Mouse (Mus musculus) CH12.LX (cell line): ENCODE data around the gene Pla2g12b. TPM values are rescaled to one million over a fixed set of nuclear protein-coding genes. Genes with fewer than 3 reads are reported as not detected.

Experiments used
- DNase-seq: peaks from one replicate; pipeline ENCODE4 v3.0.0-alpha.2; 2013; ENCODE audit errors: extremely low read depth
- H3K27ac ChIP-seq: 2 replicates; pipeline ENCODE4 v1.5.1; 2012; ENCODE audit warnings: low read depth, mild to moderate bottlenecking, control low read depth, moderate library complexity; ENCODE audit not compliant: insufficient read depth
- H3K27me3 ChIP-seq: replicated peaks from 2 replicates; pipeline ENCODE3; 2012; ENCODE audit warnings: inconsistent platforms
- H3K36me3 ChIP-seq, 2 experiments: replicated peaks in 1 of 2; 2 replicates each; pipeline versions ENCODE3 to v1.6.1; 2012; ENCODE audit warnings: inconsistent platforms in 1 of 2, low read length in 1 of 2, mild to moderate bottlenecking in 1 of 2, mixed read lengths in 1 of 2, moderate library complexity in 1 of 2; ENCODE audit not compliant: control insufficient read depth in 1 of 2, insufficient read depth in 1 of 2
- H3K4me1 ChIP-seq, 2 experiments: 2 replicates each; pipeline ENCODE4 v1.6.1; 2012; ENCODE audit warnings: inconsistent platforms in 1 of 2, moderate library complexity in 1 of 2; ENCODE audit not compliant: insufficient read depth in 2 of 2, control insufficient read depth in 1 of 2
- H3K4me2 ChIP-seq: 2 replicates; pipeline ENCODE4 v1.6.1; 2012; ENCODE audit warnings: low read depth, mild to moderate bottlenecking, control low read depth; ENCODE audit not compliant: poor library complexity, insufficient read depth, severe bottlenecking
- H3K4me3 ChIP-seq, 3 experiments: fragments of 150-350 bp in 1 of 3; sonication (generic) in 1 of 3; replicated peaks in 1 of 3; 2 replicates each; pipeline versions ENCODE3 to v1.5.1; 2011 to 2012; ENCODE audit warnings: low read depth in 2 of 3, low read length in 2 of 3, mild to moderate bottlenecking in 2 of 3, moderate library complexity in 2 of 3, control low read depth in 1 of 3, improper control_type of control experiment in 1 of 3, inconsistent platforms in 1 of 3, mixed read lengths in 1 of 3; ENCODE audit not compliant: poor library complexity in 1 of 3
- H3K79me2 ChIP-seq: replicated peaks from 2 replicates; pipeline ENCODE4 v1.6.1; 2012; ENCODE audit warnings: mild to moderate bottlenecking, moderate library complexity; ENCODE audit not compliant: control insufficient read depth, poor library complexity, insufficient read depth, severe bottlenecking; ENCODE audit errors: extremely low read depth
- H3K9ac ChIP-seq: 2 replicates; pipeline ENCODE4 v1.6.1; 2012; ENCODE audit warnings: low read depth, mild to moderate bottlenecking, control low read depth, moderate library complexity; ENCODE audit not compliant: insufficient read depth
- H3K9me3 ChIP-seq: replicated peaks from 2 replicates; pipeline ENCODE3; 2012; ENCODE audit warnings: low read length, inconsistent platforms, mixed read lengths
- BHLHE40 ChIP-seq: IDR thresholded peaks from 2 replicates; pipeline ENCODE4 v1.6.1; 2011; ENCODE audit warnings: mild to moderate bottlenecking, low read depth, low read length, improper control_type of control experiment
- CHD1 ChIP-seq: IDR thresholded peaks from 2 replicates; pipeline ENCODE4 v1.6.1; 2012; ENCODE audit warnings: low read depth, low read length, improper control_type of control experiment, inconsistent platforms
- CHD2 ChIP-seq: IDR thresholded peaks from 2 replicates; pipeline ENCODE4 v1.6.1; 2011; ENCODE audit warnings: low read length, improper control_type of control experiment
- CTCF ChIP-seq, 2 experiments: IDR thresholded peaks in 1 of 2; conservative IDR thresholded peaks in 1 of 2; 2 replicates each; pipeline ENCODE4 v1.5.1; 2011 to 2012; ENCODE audit warnings: low read depth in 2 of 2, low read length in 2 of 2, improper control_type of control experiment in 1 of 2, inconsistent platforms in 1 of 2, mild to moderate bottlenecking in 1 of 2, moderate library complexity in 1 of 2
- ELF1 ChIP-seq: IDR thresholded peaks from 2 replicates; pipeline ENCODE4 v1.6.1; 2014; ENCODE audit warnings: low read depth, mild to moderate bottlenecking, inconsistent platforms, low read length, improper control_type of control experiment
- EP300 ChIP-seq: IDR thresholded peaks from 2 replicates; pipeline ENCODE4 v1.6.1; 2011; ENCODE audit warnings: low read length, improper control_type of control experiment
- HCFC1 ChIP-seq: IDR thresholded peaks from 2 replicates; pipeline ENCODE4 v1.6.1; 2012; ENCODE audit warnings: low read depth, mild to moderate bottlenecking, inconsistent platforms, low read length, improper control_type of control experiment
- JUN ChIP-seq: IDR thresholded peaks from 2 replicates; pipeline ENCODE4 v1.6.1; 2011; ENCODE audit warnings: low read depth, mild to moderate bottlenecking, low read length, improper control_type of control experiment, moderate library complexity; ENCODE audit not compliant: insufficient read depth
- JUND ChIP-seq: conservative IDR thresholded peaks from 2 replicates; pipeline ENCODE4 v1.6.1; 2011; ENCODE audit warnings: low read depth, low read length, improper control_type of control experiment
- MAFK ChIP-seq: IDR thresholded peaks from 2 replicates; pipeline ENCODE4 v1.6.1; 2011; ENCODE audit warnings: low read length, improper control_type of control experiment; ENCODE audit not compliant: insufficient replicate concordance
- MAX ChIP-seq: IDR thresholded peaks from 2 replicates; pipeline ENCODE4 v1.6.1; 2011; ENCODE audit warnings: low read length, improper control_type of control experiment
- MAZ ChIP-seq: IDR thresholded peaks from 2 replicates; pipeline ENCODE4 v1.6.1; 2012; ENCODE audit warnings: low read depth, mild to moderate bottlenecking, inconsistent platforms, low read length, improper control_type of control experiment, moderate library complexity
- MEF2A ChIP-seq: IDR thresholded peaks from 2 replicates; pipeline ENCODE4 v1.6.1; 2014; ENCODE audit warnings: low read depth, mild to moderate bottlenecking, inconsistent platforms, low read length, improper control_type of control experiment, borderline replicate concordance
- NELFE ChIP-seq: IDR thresholded peaks from 2 replicates; pipeline ENCODE4 v1.6.1; 2011; ENCODE audit warnings: low read depth, low read length, improper control_type of control experiment
- POLR2A ChIP-seq: IDR thresholded peaks from 2 replicates; pipeline ENCODE4 v1.6.1; 2011; ENCODE audit warnings: low read depth, mild to moderate bottlenecking, improper control_type of control experiment, low read length
- RAD21 ChIP-seq: IDR thresholded peaks from 2 replicates; pipeline ENCODE4 v1.6.1; 2011; ENCODE audit warnings: low read depth, mild to moderate bottlenecking, low read length, improper control_type of control experiment, moderate library complexity
- RCOR1 ChIP-seq: conservative IDR thresholded peaks from 2 replicates; pipeline ENCODE4 v1.6.1; 2012; ENCODE audit warnings: low read depth, mild to moderate bottlenecking, inconsistent platforms, low read length, improper control_type of control experiment
- SIN3A ChIP-seq: IDR thresholded peaks from 2 replicates; pipeline ENCODE4 v1.6.1; 2012; ENCODE audit warnings: low read length, improper control_type of control experiment, inconsistent platforms
- SMC3 ChIP-seq: IDR thresholded peaks from 2 replicates; pipeline ENCODE4 v1.6.1; 2011; ENCODE audit warnings: low read depth, low read length, improper control_type of control experiment
- TBP ChIP-seq: conservative IDR thresholded peaks from 2 replicates; pipeline ENCODE4 v1.6.1; 2011; ENCODE audit warnings: low read depth, low read length, improper control_type of control experiment
- USF2 ChIP-seq: conservative IDR thresholded peaks from 2 replicates; pipeline ENCODE4 v1.6.1; 2011; ENCODE audit warnings: low read depth, low read length, improper control_type of control experiment
- ZC3H11A ChIP-seq: IDR thresholded peaks from 2 replicates; pipeline ENCODE4 v1.6.1; 2012; ENCODE audit warnings: low read depth, mild to moderate bottlenecking, inconsistent platforms, low read length, improper control_type of control experiment
- ZNF384 ChIP-seq: IDR thresholded peaks from 2 replicates; pipeline ENCODE4 v1.6.1; 2012; ENCODE audit warnings: low read depth, low read length, improper control_type of control experiment, inconsistent platforms
- dilution Hi-C: fragments of 300-500 bp; cut with MboI; formaldehyde crosslinking; loops from 2 replicates; pipeline ENCODE4 v1.14.3; 2020; ENCODE audit warnings: low sequenced_read_pairs; ENCODE audit not compliant: extremely low pct_unique_long_range_greater_than_20kb, extremely low pct_ligation_motif_present
- in situ Hi-C: fragments of 300-500 bp; cut with MboI; formaldehyde crosslinking; loops from 3 replicates; pipeline ENCODE4 v1.14.3; 2019; ENCODE audit warnings: low sequenced_read_pairs, low pct_ligation_motif_present, low pct_unique_long_range_greater_than_20kb, mixed read lengths
- polyA plus RNA-seq: library from polyadenylated mRNA; unstranded; fragments of >175 nt; gene quantifications from 2 replicates; pipeline ENCODE4 v1.2.1, GENCODE M21; 2012; ENCODE audit warnings: low read depth; ENCODE audit not compliant: insufficient read length
- total RNA-seq, 2 experiments: library from RNA; depleted of rRNA; stranded (reverse); fragments of 300-350 nt in 1 of 2; fragments of >200 nt in 1 of 2; gene quantifications; 2 replicates each; pipeline ENCODE4 v1.2.3; 2012 to 2014

Gene Pla2g12b
- total and polyA plus RNA-seq, 3 experiments: not detected

DNA sequence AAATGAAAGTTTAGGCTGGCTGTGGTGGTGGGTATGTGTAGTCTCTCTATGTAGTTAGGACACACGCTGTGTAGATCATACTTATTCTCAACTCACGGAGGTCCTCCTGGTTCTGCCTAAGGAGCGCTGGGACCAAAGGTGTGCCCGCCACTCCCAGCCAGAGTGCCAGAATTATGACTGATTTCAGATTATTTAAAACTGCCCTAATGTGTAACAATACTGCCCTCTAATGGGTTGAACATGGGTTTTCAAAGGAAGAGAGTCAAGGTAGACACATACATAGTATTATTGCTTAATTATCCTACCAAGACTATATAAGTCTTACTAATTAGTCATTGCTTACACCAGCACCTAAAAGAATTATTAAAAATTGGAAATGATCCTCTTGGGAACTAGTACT, 44.7 kb upstream of the Pla2g12b start:
- peak; percentile 4 for DNase-seq
- no peaks in the 10 kb centered on the region for H3K79me2 ChIP-seq
- no peak overlapping the region for H3K4me2 ChIP-seq
- dilution Hi-C loops (no loop called here), in situ Hi-C loops (no loop called here)
- no peaks in the 10 kb centered on the region for H3K27me3 ChIP-seq
- peaks cover 0 to 3% of the 10 kb centered on the region in 2 experiments; a peak in 1 of 4 replicates for H3K4me1 ChIP-seq
- TF ChIP-seq RCOR1: no peak
- no peak for TF ChIP-seq CHD1
- no peak for TF ChIP-seq ELF1
- TF ChIP-seq CHD2: no peak
- TF ChIP-seq ZC3H11A: no peak
- peak in 1 of 2 experiments; percentile 67; a peak in 2 of 4 replicates for TF ChIP-seq CTCF (conservative IDR thresholded peaks at IDR 0.05 in 1 of 2, IDR thresholded peaks at IDR 0.05 in 1 of 2; ENCODE audit: low read depth in 2 of 2, low read length in 2 of 2)
- peak; percentile 24 for TF ChIP-seq SMC3
- TF ChIP-seq SIN3A: no peak
- TF ChIP-seq ZNF384: no peak
- no peak for TF ChIP-seq JUN
- TF ChIP-seq EP300: no peak
- peak; percentile 54 for TF ChIP-seq RAD21
- TF ChIP-seq BHLHE40: no peak
- no peak for TF ChIP-seq MAZ
- no peak overlapping the region for H3K27ac ChIP-seq
- no peak overlapping the region for H3K4me3 ChIP-seq
- H3K9me3 ChIP-seq: no peaks in the 10 kb centered on the region
- peaks cover 40 to 79% of the 10 kb centered on the region in 2 experiments for H3K36me3 ChIP-seq
- H3K9ac ChIP-seq: no peak overlapping the region

DNA sequence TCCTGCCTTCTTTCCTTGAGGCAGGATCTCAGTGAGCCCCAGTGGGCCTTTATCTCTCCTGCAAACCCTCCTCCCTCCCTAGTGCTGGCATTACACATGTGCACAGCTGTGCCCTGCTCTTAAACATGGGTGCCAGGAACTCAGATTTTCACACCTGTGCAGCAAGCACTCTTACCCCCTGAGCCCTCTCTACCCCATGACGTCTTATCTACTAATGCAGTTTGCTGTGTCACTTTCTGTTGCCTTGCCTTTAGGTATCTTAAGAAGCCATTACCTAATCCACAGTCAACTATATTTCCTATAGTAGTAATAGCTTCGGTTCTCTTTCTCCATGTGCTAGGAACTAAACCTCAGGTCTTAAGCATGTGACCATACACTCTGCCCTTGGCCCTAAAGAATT, 40.3 kb upstream of the Pla2g12b start:
- Histone ChIP-seq H3K4me2 (no peak overlapping the region), H3K27ac (no peak overlapping the region), H3K9ac (no peak overlapping the region), H3K36me3 (peaks cover 57 to 89% of the 10 kb centered on the region in 2 experiments), H3K4me1 (no peaks in the 10 kb centered on the region), H3K27me3 (no peaks in the 10 kb centered on the region), H3K4me3 (no peak overlapping the region), H3K79me2 (no peaks in the 10 kb centered on the region), H3K9me3 (no peaks in the 10 kb centered on the region)
- dilution Hi-C loops (no loop called here), in situ Hi-C loops (no loop called here)
- DNase-seq: no peak
- no peak for TF ChIP-seq HCFC1
- TF ChIP-seq MAX: no peak
- no peak for TF ChIP-seq TBP
- no peak for TF ChIP-seq POLR2A
- TF ChIP-seq MAFK: no peak
- TF ChIP-seq JUND: no peak
- no peak for TF ChIP-seq NELFE
- no peak for TF ChIP-seq MEF2A
- no peak for TF ChIP-seq CHD1
- TF ChIP-seq USF2: no peak
- TF ChIP-seq JUN: no peak
- no peak for TF ChIP-seq ZC3H11A
- no peak for TF ChIP-seq EP300
